Mouse (Mus musculus) right cerebral cortex, postnatal 36 days (tissue): ENCODE data around the gene Pkp2.
"Not testable (repeated sequence)": the region's sequence is repeated elsewhere in the genome, so short reads cannot be mapped to it uniquely, and the experiment has no call there.

ENCODE experiments used
- DNase-seq, 2 experiments: peaks; one replicate each; pipeline ENCODE4 v3.0.0; 2022; ENCODE audit warnings: low spot score in 2 of 2, mixed read lengths in 1 of 2

The Pkp2 gene

DNA sequence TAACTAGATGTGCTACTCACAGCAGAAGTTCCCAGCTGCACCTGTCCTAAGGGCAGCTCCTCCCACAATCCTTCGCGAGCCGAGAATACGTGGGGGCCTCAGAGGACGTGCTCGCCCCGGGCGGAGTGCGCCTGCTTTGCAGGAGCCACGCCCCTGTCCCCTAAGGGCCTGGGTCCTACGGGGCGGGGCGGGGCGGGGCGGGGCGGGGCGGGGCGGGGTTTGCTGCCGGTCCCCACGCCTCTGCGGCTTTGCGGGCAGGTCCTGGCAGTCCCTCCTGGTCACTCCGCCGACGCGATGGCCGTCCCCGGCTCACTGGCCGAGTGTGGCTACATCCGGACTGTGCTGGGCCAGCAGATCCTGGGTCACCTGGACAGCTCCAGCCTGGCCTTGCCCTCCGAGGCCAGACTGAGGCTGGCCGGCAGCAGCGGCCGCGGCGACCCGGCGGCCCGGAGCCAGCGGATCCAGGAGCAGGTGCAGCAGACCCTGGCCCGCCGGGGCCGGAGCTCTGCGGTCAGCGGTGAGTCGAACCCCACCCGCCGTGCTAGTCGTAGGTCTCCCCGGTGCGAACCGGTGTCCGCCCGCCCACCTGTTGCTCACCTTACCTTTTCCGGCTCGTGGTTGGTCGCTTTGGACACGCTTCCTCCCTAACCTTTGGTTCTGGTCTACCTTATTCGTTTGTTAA lies at the start of gene Pkp2:
Pkp2 (plus strand) TSS at position 240 of the 682 bp plus-strand sequence.
- DNase-seq = peak; percentile 30 to 41

DNA sequence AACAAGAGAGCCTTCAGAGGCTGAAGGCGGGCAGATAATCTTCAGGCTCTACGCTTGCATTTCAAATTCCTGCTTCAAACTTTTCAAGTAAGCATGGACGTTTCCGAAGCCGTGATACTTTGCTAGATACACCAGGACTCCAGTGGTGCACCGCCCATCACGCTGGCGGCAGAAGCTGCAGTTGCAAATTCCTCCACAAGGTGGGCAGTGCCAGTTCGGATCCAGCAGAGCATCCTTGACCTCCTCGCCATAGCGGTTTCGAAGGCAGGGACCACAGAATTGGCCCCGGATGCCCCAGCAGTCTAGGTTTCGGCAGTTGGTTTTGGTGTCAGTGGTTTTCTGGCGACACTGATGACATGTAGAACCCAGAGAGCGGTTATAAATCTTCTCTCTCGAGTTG lies 15.7 kb upstream of the Pkp2 start:
- DNase-seq = no peak

DNA sequence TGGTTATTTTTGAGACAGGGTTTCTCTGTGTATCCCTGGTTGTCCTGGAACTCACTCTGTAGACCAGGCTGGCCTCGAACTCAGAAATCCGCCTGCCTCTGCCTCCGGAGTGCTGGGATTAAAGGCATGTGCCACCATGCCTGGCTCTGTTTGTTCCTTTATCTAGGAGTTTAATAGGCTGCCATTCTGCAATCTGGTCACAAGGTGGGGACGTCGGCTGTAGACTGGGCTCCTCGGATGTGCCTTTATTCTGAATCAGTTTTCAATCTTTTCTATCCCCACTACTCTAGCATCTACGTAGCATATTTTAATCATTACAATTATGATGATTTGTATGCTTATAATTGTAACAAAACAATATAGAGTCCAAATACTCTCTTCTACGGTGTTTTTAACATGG lies 11.1 kb upstream of the Pkp2 start:
- DNase-seq = peak in 1 of 2 experiments; percentile 5

DNA sequence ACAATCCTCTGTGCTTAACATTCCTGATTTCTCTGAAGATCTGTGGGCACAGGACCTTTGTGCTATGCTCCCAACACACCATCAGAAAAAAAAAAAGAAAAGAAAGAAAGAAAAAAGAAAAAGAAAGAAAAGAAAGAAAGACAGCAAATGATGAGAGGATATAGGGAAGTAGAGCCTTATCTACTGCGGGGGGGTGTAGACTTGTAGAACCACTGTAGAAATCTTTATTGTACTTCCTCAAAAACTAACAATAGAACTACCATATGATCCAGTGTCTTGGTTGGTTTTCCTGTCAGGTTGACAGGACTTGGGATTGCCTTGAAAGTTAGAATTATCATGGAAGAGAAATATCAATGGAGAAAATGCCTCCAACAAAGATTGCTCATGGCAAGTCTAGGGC lies 8.5 kb upstream of the Pkp2 start:
- DNase-seq = no peak

DNA sequence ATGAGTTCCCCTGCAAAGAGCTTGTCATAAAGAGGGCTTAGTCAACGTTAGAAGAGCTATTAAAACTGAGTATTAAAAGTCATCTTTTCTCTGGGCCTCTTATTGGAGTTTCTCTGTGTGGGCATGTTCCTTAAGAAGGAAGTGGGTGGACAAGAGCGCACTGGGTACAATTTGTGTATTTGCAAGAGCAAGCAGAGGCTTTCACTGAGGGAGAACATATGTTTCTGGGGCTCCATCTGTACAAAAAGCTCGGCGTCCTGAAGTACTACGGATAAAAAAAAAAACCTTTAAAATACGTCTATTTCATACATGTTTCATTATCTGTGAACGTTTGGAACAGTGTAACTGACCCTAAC lies 417 bp upstream of the Pkp2 start:
- DNase-seq = peak in 1 of 2 experiments; percentile 24

DNA sequence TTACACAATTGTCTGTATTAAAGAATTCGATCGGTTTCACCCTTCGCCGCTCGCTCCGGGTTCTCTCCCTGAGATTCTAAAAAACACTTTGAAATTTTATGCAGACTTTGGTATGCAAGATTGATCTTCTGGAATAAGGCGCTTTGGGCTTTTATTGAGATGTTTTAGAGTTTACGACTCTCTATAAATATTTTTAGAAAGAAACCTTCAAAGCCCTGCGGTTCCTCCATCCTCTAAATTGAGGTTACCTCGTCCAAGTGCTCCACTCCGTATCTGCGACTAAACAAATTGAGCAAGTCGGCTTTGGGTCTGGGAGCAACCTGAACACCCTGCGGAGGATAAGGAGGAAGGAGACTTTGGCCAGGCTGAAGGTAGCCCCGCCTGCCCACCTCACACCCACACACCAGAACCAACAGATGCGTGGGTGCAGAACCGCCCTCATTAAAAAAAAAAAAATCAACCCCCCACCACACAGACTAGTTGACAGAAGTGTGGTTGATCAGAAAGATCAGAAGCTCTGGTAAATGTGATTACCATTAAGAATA lies 715 bp downstream of the Pkp2 start:
- no peak for DNase-seq

DNA sequence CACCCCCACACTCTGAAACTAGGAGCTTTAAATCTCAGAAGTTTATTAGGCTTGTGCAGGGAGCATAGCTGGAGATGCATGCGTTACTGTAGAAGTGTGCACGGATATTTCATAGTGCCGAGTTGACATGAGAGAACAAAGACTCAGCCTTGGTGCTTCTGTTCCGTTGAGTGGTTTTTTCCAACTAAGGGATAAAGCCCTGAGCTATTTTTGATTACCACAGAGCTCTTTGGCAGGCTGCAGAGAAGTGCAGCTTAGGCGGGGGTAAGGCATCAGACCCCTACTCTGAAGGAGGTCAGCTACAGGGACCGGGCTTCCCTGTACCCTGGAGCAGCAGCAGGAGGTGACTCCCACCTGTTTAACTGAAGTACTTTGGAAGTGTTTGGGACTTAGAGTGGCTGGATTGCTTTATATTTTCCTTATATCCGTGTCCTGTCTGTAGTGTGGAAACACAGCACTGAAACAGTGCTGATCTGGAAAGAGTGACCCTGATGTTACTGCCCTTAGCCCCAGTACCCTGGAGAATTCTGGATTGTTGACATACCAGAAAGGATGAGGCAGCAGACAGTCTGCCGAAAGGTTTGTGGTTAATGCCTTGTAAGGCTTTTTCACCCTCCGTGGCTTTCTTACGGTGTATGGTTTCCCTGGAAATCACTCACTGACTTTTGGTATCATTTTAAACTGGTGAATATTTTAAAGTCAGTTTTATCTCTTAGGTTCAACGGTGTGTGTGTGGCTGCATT lies 2.7 kb downstream of the Pkp2 start:
- DNase-seq = no peak

DNA sequence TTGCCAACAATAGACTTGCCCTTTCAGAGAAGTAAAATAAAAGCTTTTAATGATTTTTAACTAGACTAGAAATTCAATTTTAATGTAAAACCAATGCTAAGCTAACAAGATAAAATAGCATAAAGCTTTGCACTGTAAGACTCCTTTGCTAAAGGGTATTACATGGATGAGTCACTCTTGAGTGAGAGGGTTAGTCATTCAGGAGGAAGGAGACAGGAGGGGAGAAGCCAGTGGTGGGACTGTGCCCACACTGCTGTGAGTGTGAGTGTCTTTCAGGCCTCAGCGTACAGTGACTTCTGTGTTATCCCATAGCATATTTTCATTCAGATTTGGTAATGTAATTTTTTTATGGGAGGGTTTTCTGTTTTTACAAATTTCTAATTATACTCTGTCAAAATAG lies 3.8 kb downstream of the Pkp2 start:
- DNase-seq = peak in 1 of 2 experiments; percentile 3

DNA sequence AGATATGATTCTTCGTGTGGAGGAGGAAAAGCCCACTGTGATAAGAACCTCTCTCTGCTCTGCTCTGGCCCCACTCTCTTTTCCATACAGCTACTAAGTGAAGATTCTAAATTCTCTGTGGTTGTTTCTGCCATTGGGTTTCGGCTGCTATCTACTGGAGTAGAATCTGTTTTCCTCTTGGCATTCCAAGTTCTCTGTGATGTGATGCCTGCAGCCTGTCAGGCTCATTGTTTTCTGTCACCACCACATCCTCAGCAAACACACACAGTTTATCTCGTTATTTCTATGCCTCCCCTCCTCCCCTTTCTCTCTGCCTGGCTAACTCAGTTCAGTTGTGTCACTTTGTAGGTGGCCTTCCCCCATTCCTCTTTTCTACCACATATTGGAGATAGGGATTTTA lies 6.7 kb downstream of the Pkp2 start:
- no peak for DNase-seq

DNA sequence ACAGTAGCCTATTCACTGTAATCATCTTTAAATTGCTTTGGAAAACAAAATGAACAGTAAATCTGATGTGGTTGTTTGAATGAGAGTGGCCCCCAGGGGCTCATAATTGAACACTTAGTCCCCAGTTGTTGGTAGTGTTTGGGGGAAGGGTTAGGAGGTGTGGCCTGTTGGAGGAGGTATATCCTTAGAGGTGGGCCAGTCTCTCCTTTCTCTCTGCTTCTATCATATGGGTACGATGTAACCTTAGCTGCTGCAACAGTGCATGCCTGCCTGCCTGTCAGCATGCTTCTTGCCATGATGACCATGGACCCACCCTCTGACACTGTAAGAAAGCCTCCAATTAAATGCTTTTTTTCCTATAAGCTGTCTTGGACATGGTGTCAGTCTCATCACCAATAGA lies 9.5 kb downstream of the Pkp2 start:
- no peak for DNase-seq

DNA sequence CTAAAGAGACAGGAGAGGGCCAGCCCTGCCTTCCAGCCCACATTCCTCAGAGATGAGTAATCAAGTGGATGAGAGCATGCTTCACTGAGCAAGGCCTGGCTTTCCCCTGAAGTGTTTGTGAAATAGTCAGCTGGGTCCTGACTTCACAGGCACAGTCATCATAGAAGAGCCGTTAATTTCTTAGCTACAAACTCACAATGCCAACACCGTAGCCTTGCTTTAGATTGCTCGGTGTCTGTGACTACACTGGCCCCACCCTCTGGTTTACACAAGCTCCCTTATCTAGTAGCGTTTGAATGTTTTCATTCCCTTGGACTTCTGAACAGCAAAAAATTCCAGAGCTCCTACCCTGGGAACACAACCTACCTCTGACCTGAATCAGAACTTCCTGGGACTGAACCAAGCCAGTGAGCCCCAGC lies 11.4 kb downstream of the Pkp2 start:
- no peak for DNase-seq

DNA sequence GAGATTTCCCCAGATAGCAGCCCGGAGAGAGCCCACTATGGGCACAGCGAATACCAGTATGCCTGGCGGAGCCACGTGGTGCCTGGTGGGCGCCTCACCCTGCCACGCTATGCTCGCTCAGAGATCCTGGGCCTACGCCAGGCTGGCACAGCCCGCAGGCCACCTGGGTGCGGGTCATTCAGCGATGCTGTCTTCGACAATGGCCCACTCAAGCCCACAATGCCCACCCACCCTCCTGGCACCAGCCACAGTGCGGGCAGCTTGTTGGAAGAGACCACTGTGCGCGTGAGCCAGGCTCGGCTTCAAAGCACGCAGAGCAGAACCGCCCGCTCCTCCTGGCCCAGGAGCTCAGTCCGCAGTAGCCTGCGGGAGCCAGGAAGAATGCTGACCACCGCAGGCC lies 12.7 kb downstream of the Pkp2 start:
- peak; percentile 5 to 31 for DNase-seq

DNA sequence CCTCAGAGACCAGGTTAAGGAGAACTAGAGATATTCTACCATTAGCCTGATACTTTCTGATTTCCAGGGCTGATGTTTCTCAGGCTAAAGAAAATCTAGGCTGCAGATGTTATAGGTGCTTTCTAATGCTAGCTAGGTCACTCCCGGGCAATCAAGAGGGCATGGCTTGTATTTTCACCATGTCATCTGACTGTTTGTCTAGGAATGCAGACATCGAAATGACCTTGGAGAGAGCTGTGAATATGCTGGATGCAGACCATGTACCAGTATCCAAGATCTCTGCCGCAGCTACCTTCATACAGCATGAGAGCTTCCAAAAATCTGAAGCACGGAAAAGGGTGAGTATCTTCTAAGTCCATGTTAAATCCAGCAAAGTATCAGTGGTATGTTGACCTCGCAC lies 17.3 kb downstream of the Pkp2 start:
- no peak for DNase-seq

DNA sequence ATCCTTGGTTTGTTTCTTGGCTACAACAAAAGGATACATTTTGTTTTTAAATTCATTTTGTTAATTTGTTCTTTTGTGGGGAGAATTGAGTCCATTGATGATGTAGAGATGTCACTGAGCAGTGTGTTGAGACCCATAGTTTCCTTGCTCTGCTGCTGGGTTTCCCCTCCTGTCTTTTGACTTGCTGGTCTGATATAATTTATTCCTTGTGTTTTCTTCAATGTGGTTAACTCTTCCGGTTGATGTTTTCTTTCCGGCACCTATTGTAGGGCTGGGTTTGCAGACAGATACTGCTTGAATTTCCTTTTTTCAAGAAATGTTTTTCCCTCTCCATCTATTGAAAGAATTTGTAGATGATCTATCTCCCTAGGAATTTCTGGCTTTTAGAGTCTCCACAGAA lies 20.8 kb downstream of the Pkp2 start:
- no peak for DNase-seq

DNA sequence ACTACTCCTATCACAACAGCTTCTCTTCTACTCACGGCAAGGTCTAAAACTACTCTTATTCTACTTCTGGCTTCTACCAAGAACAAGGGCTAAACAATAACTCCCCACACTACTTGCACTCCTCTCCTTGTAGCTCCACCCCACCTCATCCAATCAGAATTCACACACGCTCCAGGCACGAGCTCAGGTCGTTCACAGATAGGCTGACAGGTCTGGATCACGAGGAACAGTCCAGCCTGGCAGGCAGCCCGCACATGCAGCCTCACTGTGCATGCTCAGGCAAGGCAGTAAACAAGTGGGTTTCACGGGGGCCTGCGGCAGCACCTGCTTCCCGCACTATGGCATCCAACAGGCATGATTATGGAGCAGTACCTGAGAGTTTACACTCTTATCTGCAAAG lies 23.6 kb downstream of the Pkp2 start:
- DNase-seq = not testable (repeated sequence)

DNA sequence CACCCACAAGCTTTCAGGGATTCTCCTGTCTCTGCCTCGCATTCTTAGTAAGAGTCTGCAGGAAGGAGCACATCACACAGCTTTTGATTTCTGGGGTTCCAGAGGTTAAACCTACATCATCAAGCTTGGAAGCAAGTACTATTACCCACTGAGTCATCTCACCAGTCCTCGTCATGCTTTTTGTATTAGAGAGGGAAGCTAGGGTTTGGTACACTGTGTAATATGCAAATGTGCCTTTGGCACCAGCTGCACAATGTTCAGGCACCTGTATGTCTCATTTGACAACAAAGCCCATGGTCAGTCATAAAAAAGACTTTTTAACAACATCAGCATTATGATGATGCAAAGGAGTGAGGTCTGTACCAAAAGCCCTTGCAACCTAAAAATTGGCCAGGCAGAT lies 25.2 kb downstream of the Pkp2 start:
- no peak for DNase-seq

DNA sequence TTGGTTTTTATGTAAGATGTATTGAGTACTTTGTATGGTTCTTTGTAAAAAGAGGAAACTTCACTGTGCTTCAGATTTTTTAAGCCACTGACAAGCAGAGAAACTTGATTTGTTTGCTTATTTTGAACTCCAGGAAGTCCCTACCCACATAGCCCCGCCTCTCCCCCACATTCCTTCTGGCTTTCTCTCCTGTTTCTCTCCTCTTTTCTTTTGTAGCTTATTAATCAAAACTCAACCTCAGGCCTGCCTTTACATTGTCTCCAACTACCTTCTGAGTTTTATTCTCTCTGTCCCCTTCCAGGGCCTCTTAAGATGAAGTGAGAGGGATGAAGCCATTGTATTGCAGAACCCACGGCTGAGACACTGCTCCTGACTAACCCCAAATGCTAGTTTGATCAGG lies 31.6 kb downstream of the Pkp2 start:
- no peak for DNase-seq

DNA sequence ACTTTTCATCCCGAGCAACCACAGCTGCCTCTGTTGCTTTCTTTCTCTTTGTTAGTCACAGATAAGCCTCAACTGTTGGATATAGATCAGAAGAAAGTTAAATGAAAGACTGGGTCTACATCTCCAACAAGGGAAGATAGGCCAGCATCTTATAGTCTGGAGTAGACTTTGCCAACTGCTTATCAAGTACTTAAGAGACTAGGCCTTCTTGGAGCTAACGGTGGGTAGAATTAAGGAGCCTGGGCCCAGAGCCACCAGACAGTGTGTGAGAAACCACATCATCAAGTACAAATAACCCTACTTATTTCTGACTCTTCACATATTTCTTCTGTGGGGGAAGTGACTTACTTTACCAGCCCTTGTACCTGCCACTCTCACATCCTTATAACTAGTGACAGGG lies 37.4 kb downstream of the Pkp2 start:
- no peak for DNase-seq

DNA sequence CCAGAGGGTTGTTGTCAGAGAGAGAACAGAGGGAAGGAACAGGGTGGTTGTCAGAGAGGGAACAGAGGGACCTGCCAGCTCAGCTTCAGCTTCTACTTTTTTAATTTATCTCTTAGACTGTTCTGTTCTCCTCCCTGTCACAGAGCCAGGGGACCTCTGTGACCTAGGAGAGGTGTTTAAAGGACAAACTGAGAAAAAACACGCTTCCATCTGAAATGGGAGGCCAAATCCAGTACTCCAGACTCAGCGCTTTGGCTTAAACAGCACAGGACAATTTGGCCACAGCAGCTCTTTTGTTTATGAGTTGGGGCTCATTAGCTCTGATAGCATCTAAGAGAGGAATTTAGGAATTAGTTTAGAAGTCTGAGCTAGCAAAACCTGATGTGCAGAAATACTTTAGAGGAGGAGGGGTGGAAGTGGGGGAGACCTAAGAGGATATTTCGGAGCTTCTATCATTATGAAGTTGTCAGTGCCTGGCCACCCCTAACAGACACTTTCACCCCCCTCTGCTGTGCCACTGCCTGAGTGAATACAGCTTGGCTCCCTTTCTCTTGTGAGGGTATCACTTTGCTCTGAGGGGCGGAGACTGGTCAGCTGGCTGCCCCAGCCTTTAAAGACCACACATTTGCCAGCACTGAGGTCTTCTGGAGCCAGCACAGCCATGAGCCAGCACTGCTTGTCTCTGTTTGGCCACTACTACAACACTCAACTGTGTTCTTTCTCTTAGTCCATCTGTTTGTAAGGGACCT lies 40.4 kb downstream of the Pkp2 start:
- no peak for DNase-seq

DNA sequence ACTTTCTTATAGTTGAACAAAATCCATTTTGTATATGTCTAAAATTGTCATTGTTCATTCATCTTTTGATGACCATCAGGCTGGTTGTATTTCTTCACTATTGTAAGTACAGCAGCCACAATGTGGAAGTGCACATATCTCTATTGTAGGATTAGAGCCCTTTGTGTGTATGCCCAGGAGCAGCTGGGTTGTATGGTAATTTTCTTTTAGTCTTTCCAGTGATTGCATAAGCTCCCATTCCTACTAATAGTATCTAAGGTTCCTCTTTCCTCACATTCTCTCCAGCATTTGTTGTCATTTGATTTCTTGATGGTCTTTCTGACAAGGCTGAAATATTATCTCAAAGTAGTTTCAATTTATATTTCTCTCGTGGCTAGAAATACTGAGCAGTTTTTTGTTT lies 42.1 kb downstream of the Pkp2 start:
- no peak for DNase-seq

DNA sequence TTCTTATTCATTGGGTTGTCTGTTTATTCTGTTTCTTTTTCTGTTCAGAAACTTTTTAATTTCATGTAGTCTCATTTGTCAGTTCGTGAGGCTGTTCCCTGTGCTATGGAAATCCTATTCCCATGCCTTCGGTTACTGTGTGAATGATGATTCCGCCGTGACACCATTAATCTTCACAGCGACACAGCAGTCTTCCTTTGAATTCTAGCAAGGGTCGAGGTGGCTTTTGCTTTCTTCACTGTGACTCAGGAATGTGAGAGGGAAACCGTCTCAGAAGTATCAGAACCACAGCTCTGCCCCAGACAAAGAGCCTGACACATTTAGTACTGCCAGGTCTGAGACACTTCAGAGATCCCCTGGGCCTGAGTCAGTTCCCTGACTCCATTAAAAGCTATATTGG lies 42.8 kb downstream of the Pkp2 start:
- no peak for DNase-seq

DNA sequence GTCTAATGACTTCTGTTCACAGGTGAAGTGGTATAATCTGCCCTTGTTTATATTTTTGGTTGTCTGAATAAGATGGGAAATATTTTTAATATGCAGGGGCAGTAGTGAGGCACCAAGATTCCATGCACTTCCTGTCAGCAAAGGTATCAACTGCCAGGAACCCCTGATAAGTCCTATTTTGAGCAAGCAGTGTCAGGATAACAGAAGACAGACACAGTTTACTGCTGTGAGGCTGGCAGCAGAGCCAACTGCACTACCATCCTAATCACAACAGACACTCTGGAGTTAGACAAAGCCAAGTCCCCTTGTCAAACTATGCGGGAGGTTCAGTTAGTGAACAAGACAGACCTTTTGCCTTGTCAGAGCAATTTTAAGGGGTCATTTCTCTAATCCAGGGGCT lies 43.6 kb downstream of the Pkp2 start:
- DNase-seq = no peak

DNA sequence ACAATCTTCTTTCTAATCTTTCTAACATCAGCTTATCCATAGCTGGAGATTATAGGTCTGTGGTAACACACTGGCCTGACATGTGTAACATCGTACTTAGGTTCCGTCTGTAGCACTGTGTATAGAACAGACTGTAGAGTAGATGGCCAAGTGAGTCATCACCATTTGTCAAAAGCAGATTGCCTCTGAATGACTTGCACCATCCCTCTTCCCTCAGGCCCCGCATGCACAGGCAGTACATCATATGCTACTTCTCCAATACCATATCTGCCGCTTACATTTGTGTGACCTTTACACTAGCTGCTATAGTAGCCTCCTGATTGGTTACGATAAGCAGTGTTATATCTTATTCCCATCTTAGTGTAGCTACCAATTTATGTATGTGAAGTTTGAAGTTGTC lies 47.8 kb downstream of the Pkp2 start:
- no peak for DNase-seq
